In genomic region chr14:75367503-75367902, GRCm38 (mm10) we compare ENCODE assay signal across 27 mouse cellular contexts.
DNase-seq lines count a peak whose midpoint lies in the region; ATAC-seq and TF ChIP-seq lines count a peak whose summit lies in the region.
"Had no signal": no experiment of that assay in that cellular context is flagged by ENCODE, and none has a peak within 500 bp of the region (broad histone marks: within the 10 kb centered on the region; RNA-seq: fewer than 3 reads in every experiment).

No protein-coding gene starts in this region.

- peaks cover 44% of the 10 kb centered on the region for H3K4me1 ChIP-seq in E14TG2a.4 (replicated peaks; ENCODE audit: low read depth, low read length)
- H3K4me1 ChIP-seq: embryonic facial prominence, embryonic 13.5 days; embryonic facial prominence, embryonic 15.5 days; forebrain, embryonic 12.5 days had no signal

- no peaks in the 10 kb centered on the region for H3K36me3 ChIP-seq in E14TG2a.4 (ENCODE audit: insufficient read depth, low read length)
- H3K36me3 ChIP-seq: embryonic facial prominence, embryonic 13.5 days; embryonic facial prominence, embryonic 15.5 days; forebrain, embryonic 10.5 days; forebrain, embryonic 12.5 days; G1E had no signal

- peak; percentile 49 for DNase-seq in heart, adult 11 months
- DNase-seq in heart, postnatal 14 days = no peak
- DNase-seq in ES-CJ7 (ENCODE audit: low read depth, low spot score) (peak; percentile 90), R1 (ENCODE audit: low read depth, low spot score) (peak; percentile 79)
- DNase-seq in urinary bladder, postnatal 10 days (ENCODE audit: low spot score) = no peak
- DNase-seq in adrenal gland, adult (ENCODE audit: inconsistent age in 2 of 2, low spot score in 1 of 2) = no peak
- DNase-seq: adrenal gland, adult 2 months; cerebellum, adult 11 months; cerebellum, adult 18-20 months; cerebellum, adult 8-10 months; cerebellum, adult 9-11 months; cerebellum, postnatal 14 days; cerebellum, postnatal 36 days had no signal

- peaks cover 8% of the 10 kb centered on the region; the same call in 1 of the 2 replicates for H3K27me3 ChIP-seq in E14TG2a.4 (ENCODE audit: insufficient read depth, low read length)
- H3K27me3 ChIP-seq: CH12.LX; embryonic facial prominence, embryonic 13.5 days; embryonic facial prominence, embryonic 15.5 days; forebrain, embryonic 12.5 days; Patski had no signal

- H3K4me3 ChIP-seq in E14TG2a.4 (replicated peaks; ENCODE audit: low read length) = no peak overlapping the region
- H3K4me3 ChIP-seq: embryonic facial prominence, embryonic 13.5 days; embryonic facial prominence, embryonic 15.5 days; erythroblast, embryonic 14.5 days; forebrain, embryonic 10.5 days; forebrain, embryonic 12.5 days had no signal

- no peaks in the 10 kb centered on the region for H3K9me3 ChIP-seq in E14TG2a.4 (ENCODE audit: low read length)
- H3K9me3 ChIP-seq: embryonic facial prominence, embryonic 13.5 days; embryonic facial prominence, embryonic 15.5 days; forebrain, embryonic 10.5 days; forebrain, embryonic 12.5 days; G1E had no signal

- no peak for ATAC-seq in monocyte, adult 5-6 weeks (replicated peaks; ENCODE audit: insufficient number of reproducible peaks, low FRiP score, low TSS enrichment, poor library complexity, severe bottlenecking)
- ATAC-seq: activated CD4-positive, CD25-positive, alpha-beta regulatory T cell, adult 4 months; CD4-positive, CD25-positive, alpha-beta regulatory T cell, adult 4 months; forebrain, embryonic 14.5 days; forebrain, embryonic 16.5 days; Patski had no signal

- intact Hi-C loops in heart, postnatal 14 days (cut with DNase I) = no loop called here

- TF ChIP-seq CTCF in E14TG2a.4 (conservative IDR thresholded peaks at IDR 0.05; ENCODE audit: low read length) = 0 out of 2 replicates have a peak, but pooled peaks have one; percentile 4

Comparison
In these comparisons a context has a peak if more than half of its experiments do, and no peak if none do; other contexts are left out.
1. DNase-seq: peak in heart, adult 11 months (single experiment), ES-CJ7 (single experiment) and R1 (single experiment); none in heart, postnatal 14 days (0 of 2), urinary bladder, postnatal 10 days (single experiment) and adrenal gland, adult (0 of 2).